Mouse (Mus musculus) right cerebral cortex, adult 2 months (tissue): ENCODE measurements around the gene Kbtbd8.

Experiments
- DNase-seq, 2 experiments: peaks; one replicate each; pipeline ENCODE4 v3.0.0; 2021 to 2022; ENCODE audit warnings: low spot score in 2 of 2

Kbtbd8 gene

GRCm38 (mm10) chr6:95174311-95175143 lies 57.5 kb downstream of the Kbtbd8 start:
- no peak for DNase-seq
